Mouse (Mus musculus): ENCODE measurements around the gene Olfr805. TPM values are rescaled to one million over a fixed set of nuclear protein-coding genes. Genes with fewer than 3 reads are reported as not detected.

Gene Olfr805
- polyA plus RNA-seq (2016; fragmentation: Nextera tagmentation; extraction: Ambion mirVana): not detected in 2 replicates

DNA sequence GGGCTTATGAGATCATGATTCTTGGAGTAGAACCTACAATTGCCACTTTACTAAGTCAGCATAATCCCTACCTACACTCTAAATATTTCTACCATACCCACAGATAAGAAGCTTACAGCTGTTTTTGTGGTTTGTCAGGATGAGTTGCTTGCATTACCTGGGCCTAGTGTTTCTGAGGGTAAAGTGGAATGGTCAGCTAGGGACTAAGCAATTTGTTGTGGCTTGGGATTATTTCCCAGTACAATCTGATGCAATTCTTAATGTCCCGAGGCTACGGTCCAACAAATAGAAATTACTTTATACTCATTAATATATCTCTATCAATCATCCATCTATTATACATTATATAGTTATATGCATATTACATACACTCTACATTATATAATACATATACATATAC lies at the start of gene Olfr805:
Gene Olfr805, minus strand, starts transcription at position 101 of the 400 bp plus-strand sequence.
- ATAC-seq (ENCODE audit: insufficient number of reproducible peaks, insufficient read depth, low FRiP score, low TSS enrichment): no peak
- no peaks in the 10 kb centered on the region for H3K36me3 ChIP-seq
- H3K9ac ChIP-seq: no peak within 1 kb of the TSS
- H3K4me1 ChIP-seq: no peaks in the 10 kb centered on the region
- no peak within 1 kb of the TSS for H3K4me2 ChIP-seq (replicated peaks)
- H3K27me3 ChIP-seq: no peaks in the 10 kb centered on the region
- no peak within 1 kb of the TSS for H3K4me3 ChIP-seq
- 87% methylated on average over 2 of the region's 2 CpGs for WGBS
- H3K27ac ChIP-seq: no peak within 1 kb of the TSS
- H3K9me3 ChIP-seq: no peaks in the 10 kb centered on the region

DNA sequence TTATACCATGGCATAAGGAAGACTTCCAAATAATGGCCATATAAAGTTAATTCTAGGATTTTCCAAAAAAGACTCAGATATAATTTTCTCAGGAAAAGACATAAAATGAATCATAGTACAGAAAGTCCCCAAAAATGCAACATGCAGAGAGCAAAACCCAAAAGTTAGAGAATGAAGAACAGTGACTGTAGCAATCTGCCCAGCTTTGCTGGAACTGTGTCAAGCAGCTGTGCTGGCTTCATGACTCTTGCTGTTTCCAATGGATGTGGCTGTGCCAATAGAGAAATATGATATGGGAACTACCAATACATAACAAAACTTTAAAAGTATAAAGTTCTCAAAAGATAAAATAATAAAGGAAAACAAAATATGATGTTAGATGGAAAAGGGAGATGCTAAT lies 48.9 kb upstream of the Olfr805 start:
- Histone ChIP-seq H3K36me3 (no peaks in the 10 kb centered on the region), H3K4me1 (no peaks in the 10 kb centered on the region), H3K9ac (no peak overlapping the region), H3K27ac (no peak overlapping the region), H3K4me3 (no peak overlapping the region), H3K9me3 (no peaks in the 10 kb centered on the region), H3K4me2 (replicated peaks) (no peak overlapping the region), H3K27me3 (no peaks in the 10 kb centered on the region)
- ATAC-seq (ENCODE audit: insufficient number of reproducible peaks, insufficient read depth, low FRiP score, low TSS enrichment): no peak

DNA sequence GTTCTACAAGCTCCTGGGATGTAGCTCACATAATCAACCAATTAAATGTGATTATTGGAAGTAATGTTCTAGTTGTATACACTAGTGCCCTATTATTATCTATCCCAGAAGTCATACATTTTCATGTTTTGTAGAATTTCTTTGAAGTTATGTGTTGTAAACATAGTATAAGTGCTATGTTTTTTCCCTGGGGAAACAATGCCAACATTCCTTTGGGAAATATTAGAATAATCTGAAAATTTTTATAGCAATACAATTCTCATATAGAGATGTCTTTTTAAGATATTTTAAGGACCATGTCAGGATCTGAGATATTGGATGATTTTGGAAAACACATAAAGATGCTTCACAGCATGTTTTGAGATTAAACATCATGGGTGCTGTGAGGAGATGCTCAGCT lies 45.2 kb upstream of the Olfr805 start, which contains the start of gene Olfr809:
Gene Olfr809, plus strand, starts transcription at position 301 of the 400 bp plus-strand sequence.
- Histone ChIP-seq H3K4me2 (replicated peaks) (no peak within 1 kb of the TSS), H3K4me3 (no peak within 1 kb of the TSS), H3K9ac (no peak within 1 kb of the TSS), H3K27me3 (no peaks in the 10 kb centered on the region), H3K4me1 (no peaks in the 10 kb centered on the region), H3K36me3 (no peaks in the 10 kb centered on the region), H3K27ac (no peak within 1 kb of the TSS), H3K9me3 (no peaks in the 10 kb centered on the region)
- no peak for ATAC-seq (ENCODE audit: insufficient number of reproducible peaks, insufficient read depth, low FRiP score, low TSS enrichment)

DNA sequence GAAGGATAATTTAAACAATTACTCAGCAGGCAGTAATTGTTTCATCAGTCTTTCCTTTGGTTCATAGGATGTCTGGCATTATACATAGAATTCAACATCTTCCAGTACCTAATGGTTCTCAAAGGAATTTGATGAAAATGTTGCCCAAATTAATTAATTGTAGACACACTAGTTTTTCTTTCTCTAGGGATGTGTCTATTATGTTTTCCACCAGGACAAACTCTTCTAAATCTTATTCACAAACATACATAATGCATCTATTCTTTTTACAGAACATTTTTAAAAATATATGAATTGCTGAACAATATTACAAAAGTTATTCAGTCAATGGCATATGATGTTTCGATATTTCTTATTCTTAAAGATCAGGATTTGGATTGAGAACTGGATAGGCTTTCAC lies 36.0 kb upstream of the Olfr805 start, which contains the start of gene Olfr808:
Gene Olfr808, plus strand, starts transcription at position 301 of the 400 bp plus-strand sequence.
- H3K4me3 ChIP-seq: no peak within 1 kb of the TSS
- no peak within 1 kb of the TSS for H3K9ac ChIP-seq
- 96% methylated on average over 1 of the region's 1 CpGs for WGBS
- H3K27ac ChIP-seq: no peak within 1 kb of the TSS
- no peak for ATAC-seq (ENCODE audit: insufficient number of reproducible peaks, insufficient read depth, low FRiP score, low TSS enrichment)
- no peaks in the 10 kb centered on the region for H3K27me3 ChIP-seq
- no peaks in the 10 kb centered on the region for H3K9me3 ChIP-seq
- H3K36me3 ChIP-seq: no peaks in the 10 kb centered on the region
- no peak within 1 kb of the TSS for H3K4me2 ChIP-seq (replicated peaks)
- no peaks in the 10 kb centered on the region for H3K4me1 ChIP-seq

DNA sequence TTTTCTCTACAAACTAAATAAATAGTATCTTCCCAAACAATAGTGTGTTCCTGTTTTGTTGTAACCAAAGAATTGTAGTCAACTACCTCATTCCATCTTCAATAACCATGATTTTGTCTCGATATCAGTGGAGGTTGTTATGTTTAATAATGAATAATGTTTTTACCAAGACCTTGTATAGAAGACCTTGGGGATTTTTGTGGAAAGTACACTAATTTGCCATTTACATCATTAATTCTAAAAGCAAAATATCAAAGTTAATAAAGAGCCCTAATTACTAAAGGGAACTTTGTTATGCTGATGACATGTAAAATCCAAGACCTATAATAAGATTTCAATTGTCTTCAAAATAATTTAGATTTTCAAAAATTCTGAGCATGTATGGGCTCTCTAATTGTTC lies 28.5 kb upstream of the Olfr805 start, which contains the start of gene Olfr807:
Gene Olfr807, minus strand, starts transcription at position 101 of the 400 bp plus-strand sequence.
- Histone ChIP-seq H3K4me2 (replicated peaks) (no peak within 1 kb of the TSS), H3K4me1 (no peaks in the 10 kb centered on the region), H3K9ac (no peak within 1 kb of the TSS), H3K36me3 (no peaks in the 10 kb centered on the region), H3K27me3 (no peaks in the 10 kb centered on the region), H3K9me3 (no peaks in the 10 kb centered on the region), H3K4me3 (no peak within 1 kb of the TSS), H3K27ac (no peak within 1 kb of the TSS)
- WGBS: 84% methylated on average over 1 of the region's 1 CpGs
- no peak for ATAC-seq (ENCODE audit: insufficient number of reproducible peaks, insufficient read depth, low FRiP score, low TSS enrichment)

DNA sequence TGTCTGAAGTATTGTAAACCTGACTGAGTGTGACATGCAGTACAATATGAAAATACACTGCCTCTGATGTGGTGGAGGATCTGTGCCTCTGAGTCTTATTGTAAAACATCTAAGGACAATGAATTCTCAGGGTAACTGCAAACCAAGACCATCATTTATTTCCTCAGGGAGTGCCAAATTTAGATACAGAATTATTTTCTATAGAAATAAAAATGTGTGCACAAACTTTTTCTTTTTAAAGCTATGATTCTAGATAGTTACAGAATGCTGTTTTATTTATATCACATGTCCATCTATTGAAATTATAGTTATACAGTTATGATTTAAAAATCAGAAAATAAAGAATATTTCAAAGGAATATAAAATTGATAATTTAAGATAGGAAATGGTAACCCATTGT lies 12.6 kb upstream of the Olfr805 start, which contains the start of gene Olfr806:
Gene Olfr806, minus strand, starts transcription at position 101 of the 400 bp plus-strand sequence.
- Histone ChIP-seq H3K4me3 (no peak within 1 kb of the TSS), H3K4me1 (no peaks in the 10 kb centered on the region), H3K36me3 (no peaks in the 10 kb centered on the region), H3K4me2 (replicated peaks) (no peak within 1 kb of the TSS), H3K9ac (no peak within 1 kb of the TSS), H3K27me3 (no peaks in the 10 kb centered on the region), H3K9me3 (no peaks in the 10 kb centered on the region), H3K27ac (no peak within 1 kb of the TSS)
- no peak for ATAC-seq (ENCODE audit: insufficient number of reproducible peaks, insufficient read depth, low FRiP score, low TSS enrichment)

DNA sequence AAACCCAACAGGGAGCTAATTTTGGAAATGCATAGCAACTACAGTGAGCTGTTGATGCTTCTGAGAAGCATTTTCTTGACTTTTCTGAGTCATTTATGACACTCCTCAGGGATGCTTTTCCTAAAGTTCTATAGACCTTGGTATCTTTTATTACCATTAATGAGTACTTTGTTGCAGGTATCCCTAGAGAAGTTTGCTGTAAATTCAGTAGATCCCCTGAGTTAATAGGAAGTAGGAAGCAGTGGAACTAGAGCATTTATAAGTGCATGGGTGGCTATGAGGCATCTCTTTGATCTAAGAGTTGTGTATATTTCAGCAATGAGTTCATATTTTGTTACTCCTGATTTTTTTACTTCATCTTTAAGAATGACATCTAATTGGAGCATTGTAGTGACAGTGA lies 26.3 kb downstream of the Olfr805 start, which contains the start of gene Olfr804:
Gene Olfr804, plus strand, starts transcription at position 301 of the 400 bp plus-strand sequence.
- Histone ChIP-seq H3K27me3 (no peaks in the 10 kb centered on the region), H3K4me3 (no peak within 1 kb of the TSS), H3K4me2 (replicated peaks) (no peak within 1 kb of the TSS), H3K9me3 (no peaks in the 10 kb centered on the region), H3K4me1 (no peaks in the 10 kb centered on the region), H3K36me3 (no peaks in the 10 kb centered on the region), H3K9ac (no peak within 1 kb of the TSS), H3K27ac (no peak within 1 kb of the TSS)
- ATAC-seq (ENCODE audit: insufficient number of reproducible peaks, insufficient read depth, low FRiP score, low TSS enrichment): no peak

DNA sequence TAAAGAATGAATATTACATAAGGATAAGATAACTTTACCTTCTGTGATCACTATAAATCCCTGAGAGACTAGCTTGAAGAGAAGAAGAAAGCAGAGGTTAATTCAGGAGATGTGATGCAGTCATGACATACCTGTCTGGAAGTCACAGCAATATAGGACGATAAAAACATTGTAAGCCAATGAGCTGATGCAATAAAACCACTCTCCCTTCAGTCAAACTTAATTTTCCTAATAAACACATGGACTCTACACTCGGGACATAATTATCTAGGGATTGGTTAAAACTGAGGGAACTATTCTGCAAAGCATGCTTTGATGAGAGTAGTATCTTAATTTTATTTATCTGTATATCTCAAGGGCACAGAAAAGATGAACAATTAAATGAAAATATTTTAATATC lies 35.0 kb downstream of the Olfr805 start, which contains the start of gene Olfr803:
Gene Olfr803, minus strand, starts transcription at position 101 of the 400 bp plus-strand sequence.
- Histone ChIP-seq H3K27me3 (no peaks in the 10 kb centered on the region), H3K9me3 (no peaks in the 10 kb centered on the region), H3K4me1 (no peaks in the 10 kb centered on the region), H3K4me3 (no peak within 1 kb of the TSS), H3K36me3 (no peaks in the 10 kb centered on the region), H3K27ac (no peak within 1 kb of the TSS), H3K4me2 (replicated peaks) (no peak within 1 kb of the TSS), H3K9ac (no peak within 1 kb of the TSS)
- 71% methylated on average over 2 of the region's 2 CpGs for WGBS
- ATAC-seq (ENCODE audit: insufficient number of reproducible peaks, insufficient read depth, low FRiP score, low TSS enrichment): no peak

DNA sequence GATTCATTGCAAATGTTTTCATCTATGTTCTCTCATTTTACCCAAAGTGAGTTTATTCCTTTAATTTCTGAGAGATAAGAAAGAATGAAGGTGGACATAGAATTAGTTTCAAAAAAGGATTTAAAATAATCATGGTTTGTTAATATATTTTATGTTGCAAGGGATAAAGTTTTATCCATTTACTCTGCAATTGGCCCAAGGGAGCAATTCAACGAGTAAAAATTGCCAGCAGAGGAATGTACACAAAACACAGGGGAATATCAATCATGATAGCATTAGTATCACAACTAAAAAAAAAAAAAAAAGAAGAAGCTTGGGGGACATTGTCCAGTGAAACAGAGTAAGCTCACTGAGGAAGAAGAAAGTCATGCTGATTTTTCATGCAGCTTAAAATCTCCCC lies 41.1 kb downstream of the Olfr805 start, which contains the start of gene Olfr802:
Gene Olfr802, minus strand, starts transcription at position 101 of the 400 bp plus-strand sequence.
- WGBS: 54% methylated on average over 1 of the region's 1 CpGs
- no peaks in the 10 kb centered on the region for H3K9me3 ChIP-seq
- no peak within 1 kb of the TSS for H3K9ac ChIP-seq
- H3K27ac ChIP-seq: no peak within 1 kb of the TSS
- no peaks in the 10 kb centered on the region for H3K36me3 ChIP-seq
- no peak within 1 kb of the TSS for H3K4me2 ChIP-seq (replicated peaks)
- ATAC-seq (ENCODE audit: insufficient number of reproducible peaks, insufficient read depth, low FRiP score, low TSS enrichment): no peak
- no peak within 1 kb of the TSS for H3K4me3 ChIP-seq
- no peaks in the 10 kb centered on the region for H3K4me1 ChIP-seq
- H3K27me3 ChIP-seq: no peaks in the 10 kb centered on the region

DNA sequence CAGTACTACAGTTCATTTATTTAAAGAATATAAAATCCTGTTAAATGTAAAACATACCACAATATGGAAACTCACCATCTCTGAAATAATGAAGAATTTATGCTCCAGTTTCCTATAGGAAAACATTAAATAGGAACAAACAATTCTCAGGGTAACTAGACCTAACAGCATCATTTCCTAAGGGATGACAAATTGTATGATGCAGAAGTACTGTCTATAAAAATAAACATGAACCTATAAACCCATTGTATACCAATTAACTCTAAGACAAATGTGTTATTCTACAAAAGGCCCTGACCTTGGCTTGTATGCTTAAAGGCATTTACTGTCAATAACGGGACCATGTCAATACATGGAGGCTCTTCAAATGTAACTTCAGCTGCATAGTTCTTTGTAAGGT lies 55.4 kb downstream of the Olfr805 start, which contains the start of gene Olfr801:
Gene Olfr801, minus strand, starts transcription at position 101 of the 400 bp plus-strand sequence.
- Histone ChIP-seq H3K27me3 (no peaks in the 10 kb centered on the region), H3K4me1 (no peaks in the 10 kb centered on the region), H3K4me2 (replicated peaks) (no peak within 1 kb of the TSS), H3K9me3 (no peaks in the 10 kb centered on the region), H3K4me3 (no peak within 1 kb of the TSS), H3K27ac (no peak within 1 kb of the TSS), H3K9ac (no peak within 1 kb of the TSS), H3K36me3 (no peaks in the 10 kb centered on the region)
- ATAC-seq (ENCODE audit: insufficient number of reproducible peaks, insufficient read depth, low FRiP score, low TSS enrichment): no peak
- WGBS: 71% methylated on average over 1 of the region's 1 CpGs
